Mouse (Mus musculus): Measurements from ENCODE around the gene Hnrnph1. TPM values are rescaled to one million over a fixed set of nuclear protein-coding genes. Genes with fewer than 3 reads are reported as not detected.
A peak's percentile ranks its signal among the peaks of the same experiment; 100 is the strongest.

Gene Hnrnph1
- 611 and 1,562 TPM in 2 replicates for polyA plus RNA-seq (2012; ENCODE audit: insufficient read depth, insufficient read length, low replicate concordance, missing spikeins)

- H3K4me3 ChIP-seq (ENCODE audit: insufficient read depth, low read depth, low read length) = peak within 1 kb of the TSS; percentile 98
- H3K27ac ChIP-seq (ENCODE audit: insufficient read depth, low read depth, low read length) = peak within 1 kb of the TSS; percentile 99
- TF ChIP-seq POLR2A (IDR thresholded peaks at IDR 0.05; ENCODE audit: insufficient read depth, low read depth, low read length) = peak; percentile 99
- no peak; the same call in 1 of the 2 replicates for TF ChIP-seq CTCF (IDR thresholded peaks at IDR 0.05; ENCODE audit: insufficient read depth, low read depth, low read length)
- peaks cover 4% of the 10 kb centered on the region for H3K4me1 ChIP-seq (ENCODE audit: control insufficient read depth, insufficient read depth, low read length)
- WGBS = under 1% methylated on average over 76 of the region's 76 CpGs
Measured at GRCm38 (mm10) chr11:50376911-50377891, at the start of gene Hnrnph1. TSS of gene Hnrnph1 (plus strand) at chr11:50376990.

GRCm38 (mm10) chr11:50328075-50328625 lies 48.6 kb upstream of the Hnrnph1 start:
- TF ChIP-seq CTCF (IDR thresholded peaks at IDR 0.05; ENCODE audit: insufficient read depth, low read depth, low read length) (no peak), POLR2A (IDR thresholded peaks at IDR 0.05; ENCODE audit: insufficient read depth, low read depth, low read length) (no peak)
- no peak overlapping the region for H3K4me3 ChIP-seq (ENCODE audit: insufficient read depth, low read depth, low read length)
- H3K27ac ChIP-seq (ENCODE audit: insufficient read depth, low read depth, low read length) = no peak overlapping the region
- WGBS = 95% methylated on average over 3 of the region's 3 CpGs
- peaks cover 2% of the 10 kb centered on the region for H3K4me1 ChIP-seq (ENCODE audit: control insufficient read depth, insufficient read depth, low read length)

- H3K27ac ChIP-seq (ENCODE audit: insufficient read depth, low read depth, low read length) = no peak overlapping the region
- WGBS = 88% methylated on average over 1 of the region's 1 CpGs
Measured at GRCm38 (mm10) chr11:50329378-50329777, 47.4 kb upstream of the Hnrnph1 start.

GRCm38 (mm10) chr11:50333181-50333580 lies 43.6 kb upstream of the Hnrnph1 start:
- Histone ChIP-seq H3K4me1 (ENCODE audit: control insufficient read depth, insufficient read depth, low read length) (peaks cover 3% of the 10 kb centered on the region), H3K27ac (ENCODE audit: insufficient read depth, low read depth, low read length) (no peak overlapping the region), H3K4me3 (ENCODE audit: insufficient read depth, low read depth, low read length) (no peak overlapping the region)
- WGBS = 64% methylated on average over 3 of the region's 3 CpGs
- TF ChIP-seq POLR2A (IDR thresholded peaks at IDR 0.05; ENCODE audit: insufficient read depth, low read depth, low read length) (no peak), CTCF (IDR thresholded peaks at IDR 0.05; ENCODE audit: insufficient read depth, low read depth, low read length) (no peak)

More at GRCm38 (mm10) chr11:50329378-50329777, 47.4 kb upstream of the Hnrnph1 start:
- TF ChIP-seq CTCF (IDR thresholded peaks at IDR 0.05; ENCODE audit: insufficient read depth, low read depth, low read length) (no peak), POLR2A (IDR thresholded peaks at IDR 0.05; ENCODE audit: insufficient read depth, low read depth, low read length) (no peak)
- peaks cover 3% of the 10 kb centered on the region for H3K4me1 ChIP-seq (ENCODE audit: control insufficient read depth, insufficient read depth, low read length)
- H3K4me3 ChIP-seq (ENCODE audit: insufficient read depth, low read depth, low read length) = no peak overlapping the region

- Histone ChIP-seq H3K4me1 (ENCODE audit: control insufficient read depth, insufficient read depth, low read length) (peaks cover 3% of the 10 kb centered on the region), H3K27ac (ENCODE audit: insufficient read depth, low read depth, low read length) (no peak overlapping the region), H3K4me3 (ENCODE audit: insufficient read depth, low read depth, low read length) (no peak overlapping the region)
- TF ChIP-seq CTCF (IDR thresholded peaks at IDR 0.05; ENCODE audit: insufficient read depth, low read depth, low read length) = no peak
- no peak for TF ChIP-seq POLR2A (IDR thresholded peaks at IDR 0.05; ENCODE audit: insufficient read depth, low read depth, low read length)
- 62% methylated on average over 1 of the region's 1 CpGs for WGBS
Measured at GRCm38 (mm10) chr11:50336126-50336525, 40.7 kb upstream of the Hnrnph1 start.

- TF ChIP-seq POLR2A (IDR thresholded peaks at IDR 0.05; ENCODE audit: insufficient read depth, low read depth, low read length) (no peak), CTCF (IDR thresholded peaks at IDR 0.05; ENCODE audit: insufficient read depth, low read depth, low read length) (no peak)
- Histone ChIP-seq H3K4me3 (ENCODE audit: insufficient read depth, low read depth, low read length) (no peak overlapping the region), H3K27ac (ENCODE audit: insufficient read depth, low read depth, low read length) (no peak overlapping the region), H3K4me1 (ENCODE audit: control insufficient read depth, insufficient read depth, low read length) (peaks cover 3% of the 10 kb centered on the region)
- 68% methylated on average over 4 of the region's 4 CpGs for WGBS
Measured at GRCm38 (mm10) chr11:50336891-50337290, 39.9 kb upstream of the Hnrnph1 start.

- 78% methylated on average over 4 of the region's 4 CpGs for WGBS
- TF ChIP-seq POLR2A (IDR thresholded peaks at IDR 0.05; ENCODE audit: insufficient read depth, low read depth, low read length) (no peak), CTCF (IDR thresholded peaks at IDR 0.05; ENCODE audit: insufficient read depth, low read depth, low read length) (no peak)
- no peak overlapping the region for H3K27ac ChIP-seq (ENCODE audit: insufficient read depth, low read depth, low read length)
- no peaks in the 10 kb centered on the region for H3K4me1 ChIP-seq (ENCODE audit: control insufficient read depth, insufficient read depth, low read length)
- H3K4me3 ChIP-seq (ENCODE audit: insufficient read depth, low read depth, low read length) = no peak overlapping the region
Measured at GRCm38 (mm10) chr11:50345486-50345885, 31.3 kb upstream of the Hnrnph1 start.

- WGBS = 92% methylated on average over 9 of the region's 9 CpGs
Measured at GRCm38 (mm10) chr11:50346256-50347032, 30.3 kb upstream of the Hnrnph1 start.

More at GRCm38 (mm10) chr11:50346256-50347032, 30.3 kb upstream of the Hnrnph1 start:
- Histone ChIP-seq H3K4me1 (ENCODE audit: control insufficient read depth, insufficient read depth, low read length) (no peaks in the 10 kb centered on the region), H3K27ac (ENCODE audit: insufficient read depth, low read depth, low read length) (no peak overlapping the region), H3K4me3 (ENCODE audit: insufficient read depth, low read depth, low read length) (no peak overlapping the region)
- no peak for TF ChIP-seq CTCF (IDR thresholded peaks at IDR 0.05; ENCODE audit: insufficient read depth, low read depth, low read length)
- no peak for TF ChIP-seq POLR2A (IDR thresholded peaks at IDR 0.05; ENCODE audit: insufficient read depth, low read depth, low read length)
